Mouse (Mus musculus): ENCODE results near the gene Olfr766-ps1. TPM values are rescaled to one million over a fixed set of nuclear protein-coding genes. Genes with fewer than 3 reads are reported as not detected.
"Not testable (repeated sequence)": the region's sequence is repeated elsewhere in the genome, so short reads cannot be mapped to it uniquely, and the experiment has no call there.

Olfr766-ps1 gene
- total RNA-seq (2021) = not detected
- long read RNA-seq, experiment 1 = 0 reads
- long read RNA-seq, experiment 2 = 0 reads

- no peak for DNase-seq (ENCODE audit: low spot score in 2 of 2)
Measured at GRCm38 (mm10) chr10:129068877-129069276, at the start of gene Olfr766-ps1. Olfr766-ps1 (minus strand) TSS chr10:129068977.

GRCm38 (mm10) chr10:129117761-129118160 is 49.0 kb upstream of the Olfr766-ps1 start, which contains the start of gene Olfr769:
Olfr769 (minus strand) TSS chr10:129117861.
- no peak for DNase-seq (ENCODE audit: low spot score in 2 of 2)

GRCm38 (mm10) chr10:129115146-129115545 is 46.4 kb upstream of the Olfr766-ps1 start:
- DNase-seq (ENCODE audit: low spot score in 2 of 2) = no peak

GRCm38 (mm10) chr10:129101231-129101630 is 32.5 kb upstream of the Olfr766-ps1 start:
- DNase-seq (ENCODE audit: low spot score in 2 of 2) = no peak

DNA sequence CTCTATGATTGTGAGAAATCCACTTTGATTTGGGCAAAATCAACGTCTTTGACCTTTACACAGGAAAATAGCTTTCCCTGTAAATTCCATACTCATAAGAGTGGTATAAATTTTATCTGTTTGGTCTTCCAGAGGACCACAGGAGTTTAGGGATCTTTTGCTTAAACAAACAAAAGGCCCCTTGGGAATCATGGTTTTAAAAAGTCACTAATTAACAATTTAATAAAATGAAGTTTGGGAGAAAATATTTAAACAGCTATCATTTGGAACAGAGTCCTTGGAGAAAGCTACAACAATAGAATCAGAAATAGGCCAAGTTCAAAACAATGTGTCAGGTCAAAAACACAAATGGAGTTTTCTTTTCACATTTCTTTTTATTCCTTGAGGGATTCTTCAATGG is 30.5 kb upstream of the Olfr766-ps1 start, which contains the start of gene Olfr768:
TSS of gene Olfr768 (minus strand) at position 101 of the 400 bp plus-strand sequence.
- no peak for DNase-seq (ENCODE audit: low spot score in 2 of 2)

DNA sequence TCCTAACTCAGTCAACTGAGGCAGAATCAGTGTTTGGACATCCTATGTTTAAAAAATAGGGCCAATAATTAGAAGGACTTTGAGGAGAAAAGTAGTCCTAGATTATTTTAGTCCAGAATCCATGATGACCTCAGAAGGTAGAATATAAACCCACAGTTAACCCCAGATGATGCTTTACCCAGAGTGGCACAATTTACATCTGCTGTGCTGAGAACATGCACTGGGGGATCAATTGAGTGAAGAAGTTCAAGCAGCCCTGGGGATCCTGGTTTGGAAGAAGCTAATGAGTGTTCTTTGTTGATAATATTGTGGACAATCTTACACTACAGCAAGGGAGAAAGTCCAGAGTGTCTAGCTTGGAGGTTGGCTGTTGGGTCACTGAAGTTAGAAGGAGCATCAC is 14.0 kb upstream of the Olfr766-ps1 start, which contains the start of gene Olfr767:
TSS of gene Olfr767 (minus strand) at position 101 of the 400 bp plus-strand sequence.
- not testable (repeated sequence) for DNase-seq (ENCODE audit: low spot score in 2 of 2)

- DNase-seq (ENCODE audit: low spot score in 2 of 2) = not testable (repeated sequence)
Measured at GRCm38 (mm10) chr10:129049898-129050297, 18.9 kb downstream of the Olfr766-ps1 start, which contains the start of gene Olfr765. Olfr765 (minus strand) TSS chr10:129049998.

DNA sequence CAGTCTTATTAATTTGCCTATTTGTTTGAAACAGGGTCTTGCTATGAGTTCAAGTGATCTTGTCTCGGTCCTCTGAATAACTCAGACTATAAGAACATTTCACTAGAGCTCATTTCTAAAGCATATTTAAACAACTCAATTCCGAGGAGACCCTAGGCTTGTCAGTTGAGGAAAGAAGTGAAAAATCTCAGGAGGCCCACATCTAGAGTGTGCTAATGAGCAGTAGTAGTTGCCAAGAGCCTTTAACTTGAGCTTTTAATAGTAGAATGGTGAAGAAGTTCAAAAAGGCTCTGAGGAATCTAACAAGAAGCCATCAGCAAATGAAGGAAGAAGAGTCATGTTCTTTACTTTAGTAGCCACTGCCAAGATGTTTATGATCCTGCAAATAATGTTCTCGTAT is 29.0 kb downstream of the Olfr766-ps1 start, which contains the start of gene Olfr764-ps1:
TSS of gene Olfr764-ps1 (minus strand) at position 101 of the 400 bp plus-strand sequence.
- no peak for DNase-seq (ENCODE audit: low spot score in 2 of 2)

DNA sequence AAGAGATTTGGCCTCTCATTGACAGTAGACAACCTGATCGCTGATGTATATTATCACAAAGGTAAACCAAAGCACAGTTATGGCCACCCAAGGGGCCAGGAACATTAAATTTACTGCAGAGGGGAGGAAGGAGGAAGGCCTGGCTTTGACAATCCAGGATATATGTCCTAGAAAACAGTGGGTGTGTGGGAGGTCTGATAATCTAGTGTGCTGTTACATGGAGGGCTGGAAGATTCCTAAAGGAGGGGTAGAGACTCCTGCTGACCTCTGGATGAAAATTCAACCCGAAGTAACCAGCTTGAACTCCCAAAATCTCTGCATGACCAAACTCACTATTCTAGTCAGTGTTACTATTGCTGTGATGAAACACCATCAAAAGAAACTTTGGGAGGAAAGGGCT is 40.4 kb downstream of the Olfr766-ps1 start:
- DNase-seq (ENCODE audit: low spot score in 2 of 2) = no peak

- DNase-seq (ENCODE audit: low spot score in 2 of 2) = peak in 1 of 2 experiments; percentile 14
Measured at GRCm38 (mm10) chr10:129026018-129026662, 42.6 kb downstream of the Olfr766-ps1 start.

GRCm38 (mm10) chr10:129023319-129023718 is 45.5 kb downstream of the Olfr766-ps1 start:
- DNase-seq (ENCODE audit: low spot score in 2 of 2) = no peak

DNA sequence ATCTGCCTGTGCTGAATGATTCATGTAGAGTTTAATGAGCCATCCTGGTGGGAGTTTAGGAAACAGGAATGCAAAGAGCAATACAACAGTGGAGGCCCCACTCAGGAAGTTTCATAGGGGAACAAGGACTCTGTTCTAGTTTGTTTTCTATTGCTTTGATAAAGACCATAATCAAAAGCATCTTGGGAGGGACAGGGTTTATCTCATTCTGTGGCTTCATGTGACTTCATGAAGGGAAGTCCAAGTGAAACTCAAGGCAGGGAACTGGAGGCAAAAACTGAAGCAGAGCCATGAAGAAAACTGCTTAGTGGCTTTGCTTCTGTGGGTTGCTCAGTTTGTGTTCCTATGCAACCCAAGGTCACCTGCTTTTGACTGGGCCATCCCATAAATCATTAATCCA is 54.3 kb downstream of the Olfr766-ps1 start:
- DNase-seq (ENCODE audit: low spot score in 2 of 2) = no peak

Other genes with a start within 250 kb of the Olfr766-ps1 start
- gene Ormdl2, start 247.3 kb downstream of the Olfr766-ps1 start, total RNA-seq (2021) = 10 to 100 TPM; 11.7 to 12.0 TPM
- 1 to 10 TPM; 7.5 to 8.3 TPM for gene Gdf11, start 177.3 kb downstream of the Olfr766-ps1 start, total RNA-seq (2021)
- gene Cd63, start 168.0 kb downstream of the Olfr766-ps1 start, total RNA-seq (2021) = 100 to 1,000 TPM; 311 to 352 TPM
- gene Rdh5, start 146.1 kb downstream of the Olfr766-ps1 start, total RNA-seq (2021) = 10 to 100 TPM; 11.7 to 12.1 TPM
- 100 to 1,000 TPM; 218 to 231 TPM for gene Bloc1s1, start 144.9 kb downstream of the Olfr766-ps1 start, total RNA-seq (2021)
- gene Itga7, start 135.2 kb downstream of the Olfr766-ps1 start, total RNA-seq (2021) = 100 to 1,000 TPM; 148 to 157 TPM
- gene Mettl7b, start 108.0 kb downstream of the Olfr766-ps1 start, total RNA-seq (2021) = under 1 TPM in 1 of 2 experiments, not detected in 1; 0.73 TPM
- not detected for gene Olfr9, start 79.5 kb downstream of the Olfr766-ps1 start, total RNA-seq (2021)
- not detected for gene Olfr763, start 58.2 kb downstream of the Olfr766-ps1 start, total RNA-seq (2021)
- not detected for gene Olfr764-ps1, start 29.1 kb downstream of the Olfr766-ps1 start, total RNA-seq (2021)
- gene Olfr765, start 19.0 kb downstream of the Olfr766-ps1 start, total RNA-seq (2021) = not detected
- gene Olfr767, start 13.9 kb upstream of the Olfr766-ps1 start, total RNA-seq (2021) = not detected
- not detected for gene Olfr768, start 30.4 kb upstream of the Olfr766-ps1 start, total RNA-seq (2021)
- gene Olfr769, start 48.9 kb upstream of the Olfr766-ps1 start, total RNA-seq (2021) = not detected
- gene Olfr770, start 70.0 kb upstream of the Olfr766-ps1 start, total RNA-seq (2021) = not detected
- not detected for gene Olfr771, start 95.8 kb upstream of the Olfr766-ps1 start, total RNA-seq (2021)
- gene Olfr772, start 108.9 kb upstream of the Olfr766-ps1 start, total RNA-seq (2021) = not detected
- not detected for gene Olfr773, start 118.4 kb upstream of the Olfr766-ps1 start, total RNA-seq (2021)
- not detected for gene Olfr774, start 167.2 kb upstream of the Olfr766-ps1 start, total RNA-seq (2021)
- not detected for gene Olfr775, start 179.4 kb upstream of the Olfr766-ps1 start, total RNA-seq (2021)
- not detected for gene Olfr776, start 190.2 kb upstream of the Olfr766-ps1 start, total RNA-seq (2021)
- not detected for gene Olfr777, start 202.5 kb upstream of the Olfr766-ps1 start, total RNA-seq (2021)
- not detected for gene Olfr780, start 249.1 kb upstream of the Olfr766-ps1 start, total RNA-seq (2021)

Data from gastrocnemius, postnatal 4 days (tissue).